Mouse (Mus musculus) cerebellum, adult 11 months (tissue): Measurements from ENCODE around the gene Lpin2.
A peak's percentile ranks its signal among the peaks of the same experiment; 100 is the strongest.

Source experiments
- DNase-seq: peaks from one replicate; pipeline ENCODE4 v3.0.0; 2022

Gene Lpin2

GRCm38 (mm10) chr17:71177336-71177735, 5.0 kb upstream of the Lpin2 start:
- DNase-seq: no peak

DNA sequence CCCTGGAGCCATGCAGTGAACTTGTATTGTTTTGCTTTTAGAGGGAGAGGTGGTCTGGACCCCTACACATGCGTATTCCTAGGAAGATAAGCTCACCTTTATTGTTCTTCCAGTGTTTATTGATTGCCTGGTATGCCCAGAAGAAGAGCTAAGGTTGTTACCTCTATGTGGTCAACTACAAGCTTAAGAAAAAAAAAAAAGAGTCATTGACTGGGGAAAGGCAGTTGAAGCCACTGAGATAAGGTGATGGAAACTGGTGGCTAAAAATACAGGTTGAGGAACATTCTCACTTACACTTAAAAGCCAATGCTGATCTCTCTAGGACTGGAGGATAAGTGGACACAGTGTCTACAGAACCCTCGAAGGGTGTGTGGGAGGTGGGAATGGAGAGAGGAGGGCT, 4.4 kb upstream of the Lpin2 start:
- DNase-seq: no peak

DNA sequence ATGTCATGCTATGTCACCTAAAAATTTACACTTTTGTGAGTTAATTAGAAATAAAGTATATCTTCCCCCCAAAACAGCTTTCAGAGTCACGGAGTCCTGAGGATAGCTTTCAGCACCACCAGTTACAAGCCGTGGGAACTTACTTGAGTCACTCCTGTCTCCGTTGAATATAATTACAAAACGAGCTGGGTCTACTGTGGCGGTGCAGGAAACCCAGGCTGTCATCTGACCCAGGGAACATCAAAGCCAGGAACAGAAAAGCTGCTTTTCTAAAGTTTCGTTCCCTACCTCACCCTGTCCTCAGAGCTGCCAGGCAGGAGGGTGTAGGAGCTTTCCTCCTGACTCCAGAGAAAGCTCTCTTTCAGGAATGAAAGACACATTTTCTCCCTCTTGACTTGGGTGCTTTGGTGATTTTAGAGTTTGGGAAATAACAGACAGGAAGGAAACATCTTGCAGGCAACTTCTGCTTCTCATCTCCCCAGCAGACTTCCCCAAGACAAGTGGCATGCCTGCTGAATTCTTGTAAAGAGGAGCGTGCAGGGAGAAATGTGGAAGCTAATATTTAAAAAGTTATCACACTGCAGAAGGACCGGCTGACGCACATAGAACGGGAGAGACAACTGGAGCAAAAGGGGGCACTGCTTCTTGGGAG, 3.7 kb upstream of the Lpin2 start:
- no peak for DNase-seq

- DNase-seq: no peak
These were observed 2.6 kb upstream of the Lpin2 start for GRCm38 (mm10) chr17:71179551-71180309.

DNA sequence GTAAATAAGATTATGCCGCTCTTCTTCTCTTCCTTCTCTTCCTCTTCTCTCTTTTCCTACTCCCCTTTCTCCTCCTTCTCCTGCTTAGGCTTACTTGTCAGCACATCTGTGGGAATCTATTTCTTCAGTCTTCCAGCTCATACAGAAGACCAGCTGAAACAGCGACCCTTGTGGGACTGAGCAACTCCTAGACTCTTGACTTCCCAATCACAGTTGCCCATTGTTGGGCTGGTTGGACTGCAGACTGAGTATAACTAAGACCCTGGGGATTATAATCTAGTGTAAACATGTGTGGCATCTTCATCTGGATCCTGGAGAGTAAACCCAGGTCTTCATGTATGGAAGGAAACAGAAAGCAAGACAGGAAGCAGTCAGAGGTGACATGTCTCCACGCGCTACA, 1.8 kb upstream of the Lpin2 start:
- no peak for DNase-seq

DNA sequence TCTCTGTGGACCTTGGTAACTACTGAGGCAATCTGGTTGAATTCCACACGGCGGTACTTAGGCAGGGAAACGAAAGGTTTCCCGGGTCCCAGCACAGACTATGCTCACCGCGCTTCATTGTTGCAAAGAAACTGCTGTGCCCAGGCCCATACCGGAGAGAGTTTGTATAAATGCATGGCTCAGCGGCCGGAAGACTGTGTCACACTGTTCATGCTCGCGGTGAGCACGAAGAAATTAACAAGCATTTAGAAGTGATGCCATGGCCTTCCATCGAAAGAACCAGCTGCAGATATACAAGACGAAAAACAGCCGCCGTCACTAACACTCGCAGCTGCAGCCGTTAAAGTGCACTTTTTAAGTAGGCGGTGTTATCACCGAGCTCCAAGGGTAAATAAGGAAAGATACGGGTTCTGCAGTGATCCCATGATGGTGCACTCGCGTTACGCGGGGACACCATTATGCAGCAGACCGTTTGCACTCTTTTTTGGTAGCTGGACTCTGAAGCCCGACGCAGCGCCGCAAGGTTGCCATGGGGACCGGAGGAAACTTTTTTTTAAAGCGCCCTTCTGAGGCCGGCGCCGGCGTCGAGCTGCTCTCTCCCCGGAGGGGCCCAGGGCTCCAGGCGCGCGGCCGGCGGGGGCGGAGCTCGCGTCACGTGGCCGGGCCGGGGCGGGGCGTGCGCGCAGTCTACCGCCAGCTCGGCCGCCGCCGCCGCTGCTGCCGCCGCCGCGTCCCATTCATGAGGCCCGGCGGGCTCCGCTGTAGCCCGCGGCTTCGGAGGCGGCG, 704 bp downstream of the Lpin2 start:
- DNase-seq: peak; percentile 81

DNA sequence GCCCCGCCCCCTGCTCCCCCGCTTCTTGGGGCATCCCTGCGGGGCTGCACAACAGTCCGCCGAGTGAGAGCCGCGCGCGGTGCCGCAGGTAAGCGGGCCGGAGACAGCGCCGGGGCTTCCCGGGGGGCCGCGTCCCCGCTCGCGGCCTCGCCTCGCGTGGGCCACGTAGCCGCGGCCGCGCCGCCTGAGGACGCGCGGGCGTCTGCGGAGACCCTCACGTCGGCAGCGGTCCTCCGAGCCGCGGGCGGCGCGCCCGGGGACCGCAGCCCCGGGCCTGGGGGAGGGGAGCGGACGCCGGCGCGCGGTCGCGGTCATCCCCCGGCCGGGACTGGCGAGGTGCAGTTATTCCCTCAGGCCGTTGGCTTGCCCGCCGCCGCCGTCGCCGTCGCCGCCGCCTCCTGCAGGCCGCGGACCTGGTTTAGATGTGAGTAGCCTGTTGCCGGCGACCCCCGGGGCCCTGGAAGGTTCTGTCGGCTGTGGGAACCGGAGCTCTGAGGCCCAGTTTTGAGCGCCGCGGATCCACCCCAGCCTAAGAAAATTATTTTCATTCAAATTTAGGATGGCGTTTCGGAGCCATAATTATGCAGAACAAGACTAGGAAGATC, 1.4 kb downstream of the Lpin2 start:
- DNase-seq: no peak

- no peak for DNase-seq
These were observed 2.2 kb downstream of the Lpin2 start for GRCm38 (mm10) chr17:71184356-71185111.

DNA sequence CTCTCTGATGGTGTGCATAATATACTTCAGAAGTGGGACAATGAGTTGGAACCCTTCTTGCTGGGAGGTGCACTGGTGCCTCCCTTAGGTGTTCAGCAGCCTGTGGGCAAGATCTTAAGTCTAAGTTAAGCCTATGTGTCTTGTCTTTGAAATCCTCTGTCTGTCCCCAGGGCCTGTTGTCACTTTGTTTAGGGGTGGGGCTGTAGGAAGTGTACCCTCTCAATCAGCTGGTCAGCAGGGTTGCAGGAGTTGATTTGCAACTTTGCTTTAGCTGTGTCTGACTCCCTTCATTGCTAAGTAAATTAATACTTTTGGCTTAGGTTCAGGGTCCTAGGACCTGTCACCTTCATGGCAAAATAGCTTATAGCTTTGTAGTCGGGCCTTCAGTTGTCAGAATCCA, 3.0 kb downstream of the Lpin2 start:
- no peak for DNase-seq

DNA sequence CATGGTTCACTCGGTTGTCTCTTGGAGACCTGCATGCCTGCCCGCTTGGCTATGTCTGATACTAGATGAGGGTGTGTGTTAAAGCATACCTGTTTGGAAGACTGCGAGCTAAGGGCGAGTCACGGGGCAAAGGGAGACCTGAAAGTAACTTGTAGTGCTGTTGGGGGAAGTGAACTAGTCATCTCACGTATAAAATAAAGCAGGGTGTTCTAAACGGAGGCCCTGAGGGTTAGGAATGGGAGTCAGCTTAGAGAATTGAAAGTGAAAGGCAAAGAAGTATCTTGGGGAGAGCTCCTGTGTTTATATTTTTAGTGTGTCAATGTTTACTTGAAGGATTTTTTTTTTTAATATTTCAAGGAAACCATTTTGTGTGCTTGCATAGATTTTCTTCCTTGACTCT, 8.2 kb downstream of the Lpin2 start:
- no peak for DNase-seq

DNA sequence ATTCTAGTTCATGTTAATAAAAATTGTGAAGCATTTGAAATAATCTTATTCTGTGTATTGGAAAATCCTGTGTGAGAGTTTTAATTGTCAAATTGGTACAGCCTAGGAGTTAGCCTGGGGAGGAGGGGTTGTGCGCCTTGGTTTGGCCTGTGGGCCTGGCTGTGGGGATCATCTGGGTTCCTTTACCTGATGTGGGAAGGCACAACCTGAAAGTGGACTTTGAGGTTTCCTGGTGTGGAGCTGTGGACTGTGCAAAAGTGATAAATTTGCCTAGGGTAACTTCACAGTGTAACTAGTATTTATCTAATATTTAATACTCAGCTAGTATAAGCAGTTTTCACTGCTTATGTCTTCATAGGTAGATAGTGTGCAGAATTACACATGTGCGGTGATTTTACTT, 8.7 kb downstream of the Lpin2 start:
- DNase-seq: no peak

GRCm38 (mm10) chr17:71191651-71192419, 9.5 kb downstream of the Lpin2 start:
- no peak for DNase-seq

- no peak for DNase-seq
These were observed 10.7 kb downstream of the Lpin2 start for GRCm38 (mm10) chr17:71193019-71193418.

- no peak for DNase-seq
These were observed 11.1 kb downstream of the Lpin2 start for GRCm38 (mm10) chr17:71193485-71193884.

- DNase-seq: no peak
These were observed 12.7 kb downstream of the Lpin2 start for GRCm38 (mm10) chr17:71194906-71195632.

- no peak for DNase-seq
These were observed 13.5 kb downstream of the Lpin2 start for GRCm38 (mm10) chr17:71195633-71196391.

DNA sequence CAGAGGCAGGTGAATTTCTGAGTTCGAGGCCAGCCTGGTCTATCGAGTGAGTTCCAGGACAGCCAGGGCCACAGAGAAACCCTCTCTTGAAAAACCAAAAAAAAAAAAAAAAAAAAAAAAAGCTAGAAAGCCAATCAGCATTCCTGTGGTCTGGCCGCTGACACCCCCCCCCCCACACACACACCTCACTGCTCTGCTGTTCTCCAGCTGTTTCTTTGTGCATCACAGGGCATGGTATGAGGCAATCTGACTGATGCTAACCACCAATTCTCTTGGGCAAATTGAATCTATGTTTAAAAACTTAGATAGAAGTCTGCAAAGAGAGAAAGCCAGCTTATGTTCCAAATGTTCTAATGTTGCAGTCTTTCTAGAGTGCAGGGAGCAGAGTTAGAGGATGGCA, 14.1 kb downstream of the Lpin2 start:
- no peak for DNase-seq

GRCm38 (mm10) chr17:71199346-71199745, 17.0 kb downstream of the Lpin2 start:
- DNase-seq: no peak

- DNase-seq: no peak
These were observed 19.8 kb downstream of the Lpin2 start for GRCm38 (mm10) chr17:71202136-71202535.
